Comparison of ENCODE assay signal across 21 mouse cellular contexts in genomic region chr2:48914185-48914584, GRCm38 (mm10). TPM values are rescaled to one million over a fixed set of nuclear protein-coding genes. Genes with fewer than 3 reads are reported as not detected.
DNase-seq lines count a peak whose midpoint lies in the region; ATAC-seq and TF ChIP-seq lines count a peak whose summit lies in the region.
"Had no signal": no experiment of that assay in that cellular context is flagged by ENCODE, and none has a peak within 500 bp of the region (broad histone marks: within the 10 kb centered on the region; RNA-seq: fewer than 3 reads in every experiment).

No protein-coding gene starts in this region.

- H3K4me2 ChIP-seq in forebrain, embryonic 14.5 days (ENCODE audit: low read length), result no peak overlapping the region
- no peak overlapping the region for H3K4me2 ChIP-seq in CH12.LX (ENCODE audit: insufficient read depth, low read depth, poor library complexity, severe bottlenecking)
- H3K4me2 ChIP-seq: heart, embryonic 15.5 days; liver, embryonic 11.5 days; midbrain, embryonic 15.5 days had no signal

- WGBS in forebrain, embryonic 14.5 days, result 74% methylated on average over 1 of the region's 1 CpGs
- WGBS in forebrain, embryonic 10.5 days, result 79% methylated on average over 1 of the region's 1 CpGs

- CTCF ChIA-PET in Patski (lab: Charles Lee), result interaction anchor here (1.3 to 2.7 kb wide), 2 partner anchors 9 to 399 kb away, joined by 3 to 12 read pairs; no protein-coding TSS in a partner anchor

- H3K27me3 ChIP-seq in forebrain, embryonic 14.5 days (replicated peaks; ENCODE audit: control insufficient read depth, insufficient read depth, low read length), result no peaks in the 10 kb centered on the region
- H3K27me3 ChIP-seq in forebrain, embryonic 10.5 days (ENCODE audit: poor library complexity, severe bottlenecking), result no peaks in the 10 kb centered on the region
- H3K27me3 ChIP-seq in CH12.LX (replicated peaks), result no peaks in the 10 kb centered on the region
- H3K27me3 ChIP-seq in Patski, result no peaks in the 10 kb centered on the region
- H3K27me3 ChIP-seq: heart, embryonic 15.5 days; midbrain, embryonic 15.5 days had no signal

- dilution Hi-C loops in CH12.LX (cut with MboI; ENCODE audit: extremely low pct_ligation_motif_present, extremely low pct_unique_long_range_greater_than_20kb, low sequenced_read_pairs), result no loop called here

- no peak for DNase-seq in forebrain, embryonic 14.5 days (ENCODE audit: low spot score)
- DNase-seq in forebrain, embryonic 10.5 days (ENCODE audit: extremely low spot score, low spot score), result no peak
- peak; percentile 24 for DNase-seq in kidney, postnatal 10 days
- DNase-seq in kidney, adult 8-10 months, result no peak
- DNase-seq in CH12.LX (ENCODE audit: extremely low read depth) (no peak), Patski (ENCODE audit: low read depth, low spot score) (no peak)
- no peak for DNase-seq in embryo, embryonic 11 days
- DNase-seq: adrenal gland, adult 8-10 months; heart, adult 18-20 months; layer of hippocampus, postnatal 36 days; left cerebral cortex, postnatal 4 days; retina, postnatal 1 day; right cerebral cortex, postnatal 4 days; thymus, postnatal 4 days had no signal

- in situ Hi-C loops in CH12.LX (cut with MboI; ENCODE audit: low pct_ligation_motif_present, low pct_unique_long_range_greater_than_20kb, low sequenced_read_pairs) (loop anchor here (25.0 kb wide), 1 partner anchor 823 kb away; no protein-coding TSS in a partner anchor), Patski (cut with MboI; ENCODE audit: low pct_unique_long_range_greater_than_20kb) (loop anchor here (25.0 kb wide), 1 partner anchor 523 kb away; no protein-coding TSS in a partner anchor)

- TF ChIP-seq RAD21 in CH12.LX (IDR thresholded peaks at IDR 0.05; ENCODE audit: low read depth, low read length), result peak; percentile 28

- POLR2A ChIA-PET in Patski (lab: Charles Lee), result no interaction called here

- H3K9ac ChIP-seq in forebrain, embryonic 14.5 days (ENCODE audit: low read length), result no peak overlapping the region
- H3K9ac ChIP-seq in CH12.LX (ENCODE audit: insufficient read depth, low read depth), result no peak overlapping the region
- H3K9ac ChIP-seq: heart, embryonic 15.5 days; midbrain, embryonic 15.5 days had no signal

- H3K27ac ChIP-seq in forebrain, embryonic 14.5 days (ENCODE audit: low read depth, low read length), result no peak overlapping the region
- H3K27ac ChIP-seq in forebrain, embryonic 10.5 days, result no peak overlapping the region
- H3K27ac ChIP-seq in CH12.LX (ENCODE audit: insufficient read depth, low read depth), result no peak overlapping the region
- H3K27ac ChIP-seq: embryonic facial prominence, embryonic 10.5 days; heart, embryonic 15.5 days; hindbrain, embryonic 10.5 days; midbrain, embryonic 15.5 days had no signal

- H3K36me3 ChIP-seq in forebrain, embryonic 14.5 days (ENCODE audit: control insufficient read depth, insufficient read depth, low read length), result peaks cover 28% of the 10 kb centered on the region
- peaks cover 80% of the 10 kb centered on the region for H3K36me3 ChIP-seq in forebrain, embryonic 10.5 days (replicated peaks)
- peaks cover 22 to 65% of the 10 kb centered on the region in 2 experiments for H3K36me3 ChIP-seq in CH12.LX (replicated peaks in 1 of 2; ENCODE audit: control insufficient read depth in 1 of 2, insufficient read depth in 1 of 2, low read length in 1 of 2)
- H3K36me3 ChIP-seq: midbrain, embryonic 15.5 days had no signal

- TF ChIP-seq EP300 in CH12.LX (IDR thresholded peaks at IDR 0.05; ENCODE audit: low read length), result no peak

- H3K4me1 ChIP-seq in forebrain, embryonic 14.5 days (ENCODE audit: control insufficient read depth, insufficient read depth, low read length), result no peaks in the 10 kb centered on the region
- no peaks in the 10 kb centered on the region for H3K4me1 ChIP-seq in forebrain, embryonic 10.5 days
- no peaks in the 10 kb centered on the region for H3K4me1 ChIP-seq in CH12.LX (ENCODE audit: control insufficient read depth in 1 of 2, insufficient read depth in 2 of 2)
- H3K4me1 ChIP-seq: embryonic facial prominence, embryonic 10.5 days; heart, embryonic 15.5 days; hindbrain, embryonic 10.5 days; midbrain, embryonic 15.5 days had no signal

- TF ChIP-seq POLR2A in CH12.LX (IDR thresholded peaks at IDR 0.05; ENCODE audit: low read depth, low read length), result no peak

- H3K79me2 ChIP-seq in CH12.LX (replicated peaks; ENCODE audit: control insufficient read depth, extremely low read depth, insufficient read depth, poor library complexity, severe bottlenecking), result peaks cover 5% of the 10 kb centered on the region; the same call in 1 of the 2 replicates

- no peak overlapping the region for H3K4me3 ChIP-seq in forebrain, embryonic 14.5 days (ENCODE audit: low read depth, low read length)
- H3K4me3 ChIP-seq in forebrain, embryonic 10.5 days, result no peak overlapping the region
- H3K4me3 ChIP-seq in CH12.LX (replicated peaks in 1 of 3; ENCODE audit: low read depth in 2 of 3, low read length in 2 of 3, poor library complexity in 1 of 3), result no peak overlapping the region
- H3K4me3 ChIP-seq: embryonic facial prominence, embryonic 10.5 days; heart, embryonic 15.5 days; hindbrain, embryonic 10.5 days; midbrain, embryonic 15.5 days had no signal

- 0 out of 2 replicates have a peak, but pooled peaks have one; percentile 23 for ATAC-seq in forebrain, embryonic 14.5 days
- ATAC-seq in Patski, result no peak
- ATAC-seq: forebrain, embryonic 16.5 days; inflammation-experienced regulatory T-cells, adult 6 months; midbrain, embryonic 15.5 days had no signal

- H3K9me3 ChIP-seq in forebrain, embryonic 14.5 days (replicated peaks; ENCODE audit: control insufficient read depth, low read length), result no peaks in the 10 kb centered on the region
- H3K9me3 ChIP-seq in forebrain, embryonic 10.5 days, result no peaks in the 10 kb centered on the region
- H3K9me3 ChIP-seq in CH12.LX (replicated peaks; ENCODE audit: low read length), result no peaks in the 10 kb centered on the region
- H3K9me3 ChIP-seq: embryonic facial prominence, embryonic 10.5 days; heart, embryonic 15.5 days; hindbrain, embryonic 10.5 days; midbrain, embryonic 15.5 days had no signal

- TF ChIP-seq CTCF in CH12.LX (conservative IDR thresholded peaks at IDR 0.05 in 1 of 2, IDR thresholded peaks at IDR 0.05 in 1 of 2; ENCODE audit: low read depth in 2 of 2, low read length in 2 of 2) (peak in 1 of 2 experiments; percentile 40; a peak in 2 of 4 replicates), Patski (IDR thresholded peaks at IDR 0.05) (peak; percentile 43)

TF ChIP-seq in CH12.LX, 34 proteins besides CTCF, POLR2A, EP300 and RAD21:
- TF ChIP-seq ZMIZ1 (IDR thresholded peaks at IDR 0.05; ENCODE audit: low read depth, low read length) (no peak), SMC3 (IDR thresholded peaks at IDR 0.05; ENCODE audit: low read depth, low read length) (0 out of 2 replicates have a peak, but pooled peaks have one; percentile 14), MAZ (IDR thresholded peaks at IDR 0.05; ENCODE audit: low read depth, low read length) (no peak)
TF ChIP-seq in CH12.LX: peak in this region for 1.

RNA-seq across cellular contexts. Expression of gene Mbd5, which starts 35.1 kb away (rescaled TPM):
- polyA plus RNA-seq in forebrain, embryonic 14.5 days (2014; fragmentation: Nextera tagmentation; extraction: Ambion mirVana), result 27.2 and 34.2 TPM in 2 replicates
- 19.6 and 20.6 TPM in 2 replicates for polyA plus RNA-seq in forebrain, embryonic 10.5 days (2016; fragmentation: Nextera tagmentation; extraction: Ambion mirVana)
- total RNA-seq in CH12.LX (2012; rRNA removed) (5.3 and 6.3 TPM in 2 replicates), CH12.LX (2014; rRNA removed) (2.8 and 4.6 TPM in 2 replicates)
- polyA plus RNA-seq in CH12.LX (2012; ENCODE audit: insufficient read length, low read depth) (5.6 and 5.8 TPM in 2 replicates), Patski (2021) (22.2 TPM)

RNA-seq across cellular contexts. Expression of gene Orc4, which starts 35.9 kb away (rescaled TPM):
- polyA plus RNA-seq in forebrain, embryonic 14.5 days (2014; fragmentation: Nextera tagmentation; extraction: Ambion mirVana), result 96.1 and 107 TPM in 2 replicates
- 118 and 127 TPM in 2 replicates for polyA plus RNA-seq in forebrain, embryonic 10.5 days (2016; fragmentation: Nextera tagmentation; extraction: Ambion mirVana)
- total RNA-seq in CH12.LX (2012; rRNA removed) (42.5 and 56.1 TPM in 2 replicates), CH12.LX (2014; rRNA removed) (180 and 233 TPM in 2 replicates)
- polyA plus RNA-seq in CH12.LX (2012; ENCODE audit: insufficient read length, low read depth) (80.4 and 91.7 TPM in 2 replicates), Patski (2021) (65.6 TPM)
